Mouse (Mus musculus) activated CD4-positive, CD25-positive, alpha-beta regulatory T cell, adult 9 weeks (primary cell): Measurements from ENCODE around the gene Ube4b. TPM values are rescaled to one million over a fixed set of nuclear protein-coding genes. Genes with fewer than 3 reads are reported as not detected.

Experiments
- polyA plus RNA-seq: library from polyadenylated mRNA; unstranded; fragments of 100-300 nt; shearing (Covaris generic); gene quantifications from one replicate; pipeline ENCODE4 v1.2.1, GENCODE M21; 2017

Gene Ube4b
- 30.8 TPM for polyA plus RNA-seq

GRCm38 (mm10) chr4:149426325-149427199, at the start of gene Ube4b:
Ube4b (minus strand) TSS chr4:149426749.

DNA sequence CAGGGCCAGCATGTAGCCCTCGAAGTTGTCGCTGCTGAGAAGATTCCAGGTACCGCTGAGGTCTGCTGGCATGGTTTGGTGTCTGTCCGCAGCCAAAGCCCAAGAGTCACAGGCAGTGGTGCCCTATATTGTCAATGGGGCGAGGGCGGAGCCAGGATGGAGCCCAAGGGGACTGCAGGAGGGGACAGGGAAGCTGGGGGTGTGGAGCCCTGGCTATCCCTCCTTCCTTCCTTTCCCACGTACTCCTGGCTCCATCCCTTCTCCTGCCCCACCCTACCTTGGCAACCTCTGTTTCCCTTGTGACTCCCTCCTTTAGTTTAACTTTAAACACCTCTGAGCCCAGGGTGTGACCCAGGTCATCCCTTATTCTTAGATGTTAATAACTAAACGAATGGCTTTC, 28.3 kb upstream of the Ube4b start, which contains the start of gene Rbp7:
TSS of gene Rbp7 (minus strand) at position 100 of the 400 bp plus-strand sequence.

GRCm38 (mm10) chr4:149307596-149308490, 118.7 kb downstream of the Ube4b start, which contains the start of gene Kif1b:
Kif1b (minus strand) TSS chr4:149307693.

Other genes starting within 250 kb of the Ube4b start
- gene Kif1b, start 119.1 kb downstream of the Ube4b start, polyA plus RNA-seq = 8.0 TPM
- gene Rbp7, start 28.2 kb upstream of the Ube4b start, polyA plus RNA-seq = not detected
- gene Tmem274, start 50.6 kb upstream of the Ube4b start, polyA plus RNA-seq = 0.61 TPM
- gene Nmnat1, start 58.5 kb upstream of the Ube4b start, polyA plus RNA-seq = 12.1 TPM
- gene Lzic, start 58.5 kb upstream of the Ube4b start, polyA plus RNA-seq = 40.3 TPM
- 0.38 TPM for gene Ctnnbip1, start 91.5 kb upstream of the Ube4b start, polyA plus RNA-seq
- 2.9 TPM for gene Clstn1, start 159.7 kb upstream of the Ube4b start, polyA plus RNA-seq